Mouse (Mus musculus) embryonic facial prominence, embryonic 12.5 days (tissue): ENCODE data around the gene Myo18a. TPM values are rescaled to one million over a fixed set of nuclear protein-coding genes. Genes with fewer than 3 reads are reported as not detected.
A peak's percentile ranks its signal among the peaks of the same experiment; 100 is the strongest.

Experiments used
- ATAC-seq: fragments of 200-750 bp; cut with Nextera tagmentation; 2 replicates; pipeline ENCODE4 v1.8.0; 2017; ENCODE audit not compliant: insufficient number of reproducible peaks, insufficient read depth, low FRiP score, low TSS enrichment
- H3K27ac ChIP-seq: fragments of 300-500 bp; sonication (generic); 2 replicates; pipeline ENCODE4 v1.5.1; 2016; ENCODE audit warnings: mild to moderate bottlenecking
- H3K27me3 ChIP-seq: fragments of 300-500 bp; sonication (generic); 2 replicates; pipeline ENCODE4 v1.6.1; 2016; ENCODE audit warnings: mild to moderate bottlenecking, moderate library complexity
- H3K36me3 ChIP-seq: fragments of 300-500 bp; sonication (generic); 2 replicates; pipeline ENCODE4 v1.6.1; 2016; ENCODE audit warnings: mild to moderate bottlenecking
- H3K4me1 ChIP-seq: fragments of 300-500 bp; sonication (generic); 2 replicates; pipeline ENCODE4 v1.6.1; 2016
- H3K4me2 ChIP-seq: fragments of 300-500 bp; sonication (generic); replicated peaks from 2 replicates; pipeline ENCODE4 v1.6.1; 2016; ENCODE audit warnings: mild to moderate bottlenecking, moderate library complexity
- H3K4me3 ChIP-seq: fragments of 300-500 bp; sonication (generic); 2 replicates; pipeline ENCODE4 v1.5.1; 2016; ENCODE audit warnings: mild to moderate bottlenecking
- H3K9ac ChIP-seq: fragments of 300-500 bp; sonication (generic); 2 replicates; pipeline ENCODE4 v1.6.1; 2016; ENCODE audit warnings: mild to moderate bottlenecking, moderate library complexity
- H3K9me3 ChIP-seq: fragments of 300-500 bp; sonication (generic); 2 replicates; pipeline ENCODE4 v1.6.1; 2016; ENCODE audit warnings: mild to moderate bottlenecking, moderate library complexity
- WGBS: fragments of 180-500 bp; shearing (Covaris S2); methylation state at CpG from one replicate; pipeline ENCODE4 v1.1.7; 2016; 5-methylcytosine and 5-hydroxymethylcytosine counted together
- polyA plus RNA-seq: library from polyadenylated mRNA; unstranded; fragments of >200 nt; fragmentation: Nextera tagmentation; extraction: Ambion mirVana; gene quantifications from 2 replicates; pipeline ENCODE4 v1.2.1, GENCODE M21; 2016

Gene Myo18a
- polyA plus RNA-seq, 1 experiment from 2014 or later = 33.2 TPM

- Histone ChIP-seq H3K4me3 (no peak overlapping the region), H3K9ac (no peak overlapping the region), H3K27me3 (no peaks in the 10 kb centered on the region), H3K4me2 (no peak overlapping the region), H3K9me3 (no peaks in the 10 kb centered on the region), H3K27ac (no peak overlapping the region), H3K4me1 (peaks cover 8% of the 10 kb centered on the region; the same call in 1 of the 2 replicates), H3K36me3 (peaks cover 32% of the 10 kb centered on the region)
- 48% methylated on average over 3 of the region's 3 CpGs for WGBS
- ATAC-seq = no peak
Observed at GRCm38 (mm10) chr11:77826311-77826710, 63.3 kb downstream of the Myo18a start.

- Histone ChIP-seq H3K4me2 (no peak overlapping the region), H3K36me3 (peaks cover 36% of the 10 kb centered on the region), H3K4me3 (no peak overlapping the region), H3K9ac (no peak overlapping the region), H3K27me3 (no peaks in the 10 kb centered on the region), H3K4me1 (peaks cover 4% of the 10 kb centered on the region; the same call in 1 of the 2 replicates), H3K27ac (no peak overlapping the region), H3K9me3 (no peaks in the 10 kb centered on the region)
- peak; percentile 36; the same call in 1 of the 2 replicates for ATAC-seq
- 56% methylated on average over 18 of the region's 18 CpGs for WGBS
Observed at GRCm38 (mm10) chr11:77827241-77827995, 64.4 kb downstream of the Myo18a start.

- no peaks in the 10 kb centered on the region for H3K4me1 ChIP-seq
- no peaks in the 10 kb centered on the region for H3K27me3 ChIP-seq
- no peak overlapping the region for H3K4me3 ChIP-seq
- H3K27ac ChIP-seq = no peak overlapping the region
- H3K36me3 ChIP-seq = peaks cover 42% of the 10 kb centered on the region
- no peaks in the 10 kb centered on the region for H3K9me3 ChIP-seq
- 91% methylated on average over 5 of the region's 5 CpGs for WGBS
- H3K9ac ChIP-seq = no peak overlapping the region
- no peak for ATAC-seq
- no peak overlapping the region for H3K4me2 ChIP-seq
Observed at GRCm38 (mm10) chr11:77828163-77828562, 65.1 kb downstream of the Myo18a start.

GRCm38 (mm10) chr11:77829043-77829841, 66.2 kb downstream of the Myo18a start:
- Histone ChIP-seq H3K9me3 (no peaks in the 10 kb centered on the region), H3K4me1 (no peaks in the 10 kb centered on the region), H3K36me3 (peaks cover 40% of the 10 kb centered on the region), H3K27me3 (no peaks in the 10 kb centered on the region), H3K4me2 (no peak overlapping the region), H3K4me3 (no peak overlapping the region), H3K27ac (no peak overlapping the region), H3K9ac (no peak overlapping the region)
- WGBS = 88% methylated on average over 23 of the region's 23 CpGs
- ATAC-seq = no peak

GRCm38 (mm10) chr11:77830875-77831274, 67.8 kb downstream of the Myo18a start:
- Histone ChIP-seq H3K4me2 (no peak overlapping the region), H3K36me3 (peaks cover 43% of the 10 kb centered on the region), H3K9me3 (peaks cover 3% of the 10 kb centered on the region; the same call in 1 of the 2 replicates), H3K9ac (no peak overlapping the region), H3K4me1 (no peaks in the 10 kb centered on the region), H3K4me3 (no peak overlapping the region), H3K27me3 (no peaks in the 10 kb centered on the region), H3K27ac (no peak overlapping the region)
- no peak for ATAC-seq
- WGBS = 54% methylated on average over 7 of the region's 7 CpGs

- Histone ChIP-seq H3K27me3 (no peaks in the 10 kb centered on the region), H3K4me1 (peaks cover 6% of the 10 kb centered on the region; the same call in 1 of the 2 replicates), H3K27ac (no peak overlapping the region), H3K4me3 (no peak overlapping the region), H3K36me3 (peaks cover 58% of the 10 kb centered on the region), H3K9ac (no peak overlapping the region), H3K4me2 (no peak overlapping the region), H3K9me3 (peaks cover 3% of the 10 kb centered on the region; the same call in 1 of the 2 replicates)
- ATAC-seq = no peak
- 85% methylated on average over 4 of the region's 4 CpGs for WGBS
Observed at GRCm38 (mm10) chr11:77832541-77832940, 69.5 kb downstream of the Myo18a start.

GRCm38 (mm10) chr11:77835109-77835508, 72.1 kb downstream of the Myo18a start:
- H3K4me3 ChIP-seq = no peak overlapping the region
- WGBS = 74% methylated on average over 3 of the region's 3 CpGs
- H3K4me2 ChIP-seq = no peak overlapping the region
- no peak overlapping the region for H3K9ac ChIP-seq
- H3K9me3 ChIP-seq = peaks cover 3% of the 10 kb centered on the region; the same call in 1 of the 2 replicates
- peaks cover 6% of the 10 kb centered on the region; the same call in 1 of the 2 replicates for H3K4me1 ChIP-seq
- peaks cover 44% of the 10 kb centered on the region for H3K36me3 ChIP-seq
- H3K27me3 ChIP-seq = no peaks in the 10 kb centered on the region
- ATAC-seq = no peak
- no peak overlapping the region for H3K27ac ChIP-seq

GRCm38 (mm10) chr11:77836290-77836689, 73.2 kb downstream of the Myo18a start:
- H3K4me1 ChIP-seq = peaks cover 6% of the 10 kb centered on the region; the same call in 1 of the 2 replicates
- H3K4me2 ChIP-seq = no peak overlapping the region
- peaks cover 45% of the 10 kb centered on the region for H3K36me3 ChIP-seq
- H3K9ac ChIP-seq = no peak overlapping the region
- ATAC-seq = no peak
- H3K9me3 ChIP-seq = peaks cover 3% of the 10 kb centered on the region; the same call in 1 of the 2 replicates
- H3K27ac ChIP-seq = peak overlapping the region; percentile 17; the same call in 1 of the 2 replicates
- no peaks in the 10 kb centered on the region for H3K27me3 ChIP-seq
- WGBS = 65% methylated on average over 5 of the region's 5 CpGs
- H3K4me3 ChIP-seq = no peak overlapping the region

- Histone ChIP-seq H3K9me3 (peaks cover 3% of the 10 kb centered on the region; the same call in 1 of the 2 replicates), H3K27me3 (no peaks in the 10 kb centered on the region), H3K4me1 (peaks cover 6% of the 10 kb centered on the region; the same call in 1 of the 2 replicates), H3K4me3 (no peak overlapping the region), H3K9ac (no peak overlapping the region), H3K36me3 (peaks cover 50% of the 10 kb centered on the region), H3K27ac (peak overlapping the region; percentile 17; the same call in 1 of the 2 replicates), H3K4me2 (no peak overlapping the region)
- ATAC-seq = no peak
- 66% methylated on average over 4 of the region's 4 CpGs for WGBS
Observed at GRCm38 (mm10) chr11:77836751-77837150, 73.7 kb downstream of the Myo18a start.

- H3K4me3 ChIP-seq = no peak overlapping the region
- H3K27me3 ChIP-seq = no peaks in the 10 kb centered on the region
- no peak overlapping the region for H3K4me2 ChIP-seq
- H3K4me1 ChIP-seq = peaks cover 6% of the 10 kb centered on the region; the same call in 1 of the 2 replicates
- H3K9ac ChIP-seq = no peak overlapping the region
- no peak for ATAC-seq
- no peak overlapping the region for H3K27ac ChIP-seq
- H3K9me3 ChIP-seq = peaks cover 3% of the 10 kb centered on the region; the same call in 1 of the 2 replicates
- H3K36me3 ChIP-seq = peaks cover 54% of the 10 kb centered on the region
- 77% methylated on average over 5 of the region's 5 CpGs for WGBS
Observed at GRCm38 (mm10) chr11:77837856-77838255, 74.8 kb downstream of the Myo18a start.

- Histone ChIP-seq H3K9me3 (no peaks in the 10 kb centered on the region), H3K36me3 (peaks cover 59% of the 10 kb centered on the region), H3K27me3 (no peaks in the 10 kb centered on the region), H3K9ac (no peak overlapping the region), H3K27ac (no peak overlapping the region), H3K4me2 (no peak overlapping the region), H3K4me3 (no peak overlapping the region), H3K4me1 (peaks cover 6% of the 10 kb centered on the region; the same call in 1 of the 2 replicates)
- ATAC-seq = no peak
- 83% methylated on average over 16 of the region's 16 CpGs for WGBS
Observed at GRCm38 (mm10) chr11:77840523-77841245, 77.6 kb downstream of the Myo18a start.
